Mouse (Mus musculus): ENCODE results near the gene Abca13.

- TF ChIP-seq CTCF (IDR thresholded peaks at IDR 0.05; ENCODE audit: low read depth, low read length) (no peak), POLR2A (IDR thresholded peaks at IDR 0.05; ENCODE audit: insufficient read depth, low read length) (no peak), EP300 (IDR thresholded peaks at IDR 0.05; ENCODE audit: insufficient read depth, low read depth, low read length) (no peak)
These were observed 280.7 kb downstream of the Abca13 start for GRCm38 (mm10) chr11:9472400-9472799.
